Mouse (Mus musculus) layer of hippocampus, adult 9-10 months (tissue): ENCODE data around the gene Olfr394.
"Not testable (repeated sequence)": the region's sequence is repeated elsewhere in the genome, so short reads cannot be mapped to it uniquely, and the experiment has no call there.

Source experiments
- DNase-seq: peaks from one replicate; pipeline ENCODE4 v3.0.0; 2022; ENCODE audit warnings: low spot score

The Olfr394 gene

GRCm38 (mm10) chr11:73890671-73891070, at the start of gene Olfr394:
Gene Olfr394, minus strand, starts transcription at chr11:73890771.
- no peak for DNase-seq

DNA sequence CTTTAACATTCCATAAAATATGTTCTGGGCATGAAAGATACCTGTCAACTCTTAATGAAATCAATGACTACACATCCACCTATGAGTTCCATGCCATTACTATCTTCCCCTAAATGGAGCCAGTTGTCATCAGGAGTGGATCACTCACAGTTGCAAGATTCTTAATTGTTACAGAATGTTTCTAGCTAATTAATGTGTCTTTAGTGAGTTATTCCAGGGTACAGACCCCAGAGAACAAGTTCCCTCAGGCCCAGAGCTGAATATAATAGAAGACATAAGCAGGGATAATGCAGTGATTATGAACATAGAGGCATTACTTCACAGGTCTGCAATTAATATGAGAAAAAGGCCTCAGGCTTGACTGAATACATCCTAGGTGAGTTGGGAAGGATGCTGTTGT, 45.8 kb upstream of the Olfr394 start, which contains the start of gene Olfr23:
TSS of gene Olfr23 (plus strand) at position 301 of the 400 bp plus-strand sequence.
- DNase-seq = no peak

DNA sequence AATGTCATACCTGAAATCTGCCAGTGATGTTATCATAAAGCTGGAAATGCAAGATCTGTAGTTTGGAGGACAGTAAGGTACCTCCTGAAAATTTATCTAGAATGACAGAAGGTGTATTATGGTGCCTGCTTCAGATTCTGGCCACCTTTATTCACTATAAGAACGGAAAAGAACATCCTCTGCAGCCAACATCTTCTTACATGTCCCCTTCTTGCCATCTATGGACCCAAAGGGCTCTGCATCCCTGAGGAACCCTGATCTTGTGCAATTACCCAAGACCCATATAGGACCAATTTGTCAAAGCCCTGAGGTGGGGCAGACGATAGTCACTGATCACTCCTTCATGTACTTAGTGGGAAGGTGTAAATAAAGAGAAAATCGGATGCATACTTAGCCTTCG, 18.6 kb upstream of the Olfr394 start, which contains the start of gene Olfr395:
TSS of gene Olfr395 (minus strand) at position 101 of the 400 bp plus-strand sequence.
- not testable (repeated sequence) for DNase-seq

- DNase-seq = no peak
Observed at GRCm38 (mm10) chr11:73851354-73851753, 39.2 kb downstream of the Olfr394 start, which contains the start of gene Olfr393. Gene Olfr393, minus strand, starts transcription at chr11:73851454.
